Comparison of ENCODE assay signal across 10 mouse cellular contexts in genomic region chr3:146900094-146900493, GRCm38 (mm10). TPM values are rescaled to one million over a fixed set of nuclear protein-coding genes. Genes with fewer than 3 reads are reported as not detected.
A peak's percentile ranks its signal among the peaks of the same experiment; 100 is the strongest.
DNase-seq lines count a peak whose midpoint lies in the region; ATAC-seq and TF ChIP-seq lines count a peak whose summit lies in the region.
"Had no signal": no experiment of that assay in that cellular context is flagged by ENCODE, and none has a peak within 500 bp of the region (broad histone marks: within the 10 kb centered on the region; RNA-seq: fewer than 3 reads in every experiment).

No protein-coding gene starts in this region.

- WGBS in liver, adult 2 months = 84% methylated on average over 3 of the region's 3 CpGs
- 66% methylated on average over 3 of the region's 3 CpGs for WGBS in liver, embryonic 12.5 days (ENCODE audit: insufficient replicate concordance)
- 66% methylated on average over 3 of the region's 3 CpGs for WGBS in liver, embryonic 14.5 days (ENCODE audit: insufficient replicate concordance)

- no peak overlapping the region for H3K27ac ChIP-seq in gastrocnemius, adult 2 months
- H3K27ac ChIP-seq in liver, adult 2 months (replicated peaks; ENCODE audit: insufficient read depth, low read depth, low read length) = no peak overlapping the region
- no peak overlapping the region for H3K27ac ChIP-seq in liver, embryonic 12.5 days
- H3K27ac ChIP-seq in ES-Bruce4 (ENCODE audit: insufficient read depth, low read length) = no peak overlapping the region
- no peak overlapping the region for H3K27ac ChIP-seq in liver, embryonic 14.5 days
- H3K27ac ChIP-seq: limb, embryonic 15.5 days had no signal

- H3K79me2 ChIP-seq in liver, adult 2 months (ENCODE audit: control insufficient read depth, insufficient read depth, low read length) = no peaks in the 10 kb centered on the region

- peak; percentile 28 for DNase-seq in gastrocnemius, adult 2 months
- DNase-seq in gastrocnemius, adult 18-20 months (ENCODE audit: low spot score) = no peak
- DNase-seq in liver, adult 2 months (ENCODE audit: extremely low read depth, low read depth, low spot score) = no peak
- no peak for DNase-seq in liver, embryonic 14.5 days (ENCODE audit: low read depth in 3 of 3, low spot score in 3 of 3)
- no peak for DNase-seq in c-Kit-positive CD71-positive TER-119-positive erythroid progenitor cells, embryonic 14.5 days (ENCODE audit: low spot score)
- DNase-seq: gastrocnemius, postnatal 14 days had no signal

- H3K36me3 ChIP-seq in liver, adult 2 months (ENCODE audit: control insufficient read depth, insufficient read depth, low read length) = no peaks in the 10 kb centered on the region
- H3K36me3 ChIP-seq in liver, embryonic 12.5 days = no peaks in the 10 kb centered on the region
- H3K36me3 ChIP-seq in ES-Bruce4 (ENCODE audit: control insufficient read depth, insufficient read depth, low read length, poor library complexity, severe bottlenecking) = no peaks in the 10 kb centered on the region
- H3K36me3 ChIP-seq in liver, embryonic 14.5 days (replicated peaks; ENCODE audit: control insufficient read depth, insufficient read depth, low read depth) = no peaks in the 10 kb centered on the region
- H3K36me3 ChIP-seq: limb, embryonic 15.5 days had no signal

- no peak overlapping the region for H3K4me3 ChIP-seq in gastrocnemius, adult 2 months
- H3K4me3 ChIP-seq in liver, adult 2 months (ENCODE audit: insufficient read depth, low read depth, low read length) = no peak overlapping the region
- H3K4me3 ChIP-seq in liver, embryonic 12.5 days = no peak overlapping the region
- no peak overlapping the region for H3K4me3 ChIP-seq in ES-Bruce4 (ENCODE audit: low read depth, low read length)
- no peak overlapping the region for H3K4me3 ChIP-seq in liver, embryonic 14.5 days (ENCODE audit: insufficient read depth in 1 of 2, low read depth in 2 of 2, low read length in 2 of 2)
- H3K4me3 ChIP-seq: limb, embryonic 15.5 days had no signal

- no peak for ATAC-seq in liver, embryonic 12.5 days
- ATAC-seq in liver, embryonic 14.5 days (ENCODE audit: insufficient read depth) = no peak
- no peak for ATAC-seq in granulocyte monocyte progenitor cell, adult 5-6 weeks (replicated peaks; ENCODE audit: poor library complexity, severe bottlenecking)

- H3K4me2 ChIP-seq in liver, embryonic 12.5 days = no peak overlapping the region
- H3K4me2 ChIP-seq in liver, embryonic 14.5 days (ENCODE audit: low read depth) = no peak overlapping the region
- H3K4me2 ChIP-seq: limb, embryonic 15.5 days had no signal

- no peak for TF ChIP-seq EP300 in ES-Bruce4 (IDR thresholded peaks at IDR 0.05; ENCODE audit: insufficient read depth, low read depth, low read length)
- no peak for TF ChIP-seq EP300 in liver, embryonic 14.5 days (IDR thresholded peaks at IDR 0.05; ENCODE audit: low read depth)

- intact Hi-C loops in gastrocnemius, adult 2 months (cut with DNase I) = no loop called here

- H3K4me1 ChIP-seq in liver, adult 2 months (ENCODE audit: control insufficient read depth, insufficient read depth, low read length) = no peaks in the 10 kb centered on the region
- no peaks in the 10 kb centered on the region for H3K4me1 ChIP-seq in liver, embryonic 12.5 days
- H3K4me1 ChIP-seq in ES-Bruce4 (ENCODE audit: control insufficient read depth, insufficient read depth, low read length) = no peaks in the 10 kb centered on the region
- H3K4me1 ChIP-seq in liver, embryonic 14.5 days (replicated peaks; ENCODE audit: control insufficient read depth in 2 of 2, insufficient read depth in 2 of 2, low read length in 1 of 2) = no peaks in the 10 kb centered on the region
- H3K4me1 ChIP-seq: limb, embryonic 15.5 days had no signal

- H3K9ac ChIP-seq in liver, adult 2 months (ENCODE audit: low read depth, low read length) = no peak overlapping the region
- H3K9ac ChIP-seq in liver, embryonic 12.5 days = no peak overlapping the region
- no peak overlapping the region for H3K9ac ChIP-seq in ES-Bruce4 (ENCODE audit: low read depth, poor library complexity, severe bottlenecking)
- H3K9ac ChIP-seq in liver, embryonic 14.5 days (replicated peaks) = no peak overlapping the region
- H3K9ac ChIP-seq: limb, embryonic 15.5 days had no signal

- TF ChIP-seq CTCF in gastrocnemius, adult 2 months (IDR thresholded peaks at IDR 0.05) = peak; percentile 60
- peak; percentile 26; the same call in 1 of the 2 replicates for TF ChIP-seq CTCF in liver, adult 2 months (IDR thresholded peaks at IDR 0.05; ENCODE audit: low read depth, low read length)
- peak; percentile 53 for TF ChIP-seq CTCF in ES-Bruce4 (IDR thresholded peaks at IDR 0.05; ENCODE audit: low read depth, low read length)
- TF ChIP-seq CTCF in liver, embryonic 14.5 days (IDR thresholded peaks at IDR 0.05; ENCODE audit: low read depth) = peak; percentile 23; the same call in 1 of the 2 replicates

- no peaks in the 10 kb centered on the region for H3K9me3 ChIP-seq in liver, embryonic 12.5 days (replicated peaks)
- H3K9me3 ChIP-seq in ES-Bruce4 (replicated peaks; ENCODE audit: control insufficient read depth, insufficient read depth, low read length, poor library complexity, severe bottlenecking) = no peaks in the 10 kb centered on the region; the same call in 1 of the 2 replicates
- H3K9me3 ChIP-seq in liver, embryonic 14.5 days (ENCODE audit: control insufficient read depth, low read length) = no peaks in the 10 kb centered on the region
- H3K9me3 ChIP-seq: limb, embryonic 15.5 days had no signal

- no peaks in the 10 kb centered on the region for H3K27me3 ChIP-seq in liver, adult 2 months (ENCODE audit: control insufficient read depth, insufficient read depth, low read length)
- no peaks in the 10 kb centered on the region for H3K27me3 ChIP-seq in liver, embryonic 12.5 days (replicated peaks)
- H3K27me3 ChIP-seq in ES-Bruce4 (ENCODE audit: control insufficient read depth, insufficient read depth, low read length, poor library complexity, severe bottlenecking) = no peaks in the 10 kb centered on the region
- H3K27me3 ChIP-seq in liver, embryonic 14.5 days (ENCODE audit: control insufficient read depth, insufficient read depth, low read length) = no peaks in the 10 kb centered on the region
- H3K27me3 ChIP-seq: limb, embryonic 15.5 days had no signal

- TF ChIP-seq POLR2A in liver, adult 2 months (IDR thresholded peaks at IDR 0.05; ENCODE audit: extremely low read depth, insufficient read depth, low read length) = no peak
- TF ChIP-seq POLR2A in ES-Bruce4 (IDR thresholded peaks at IDR 0.05; ENCODE audit: insufficient read depth, low read length) = no peak

RNA-seq across cellular contexts. Expression of gene Ttll7, which starts 47.9 kb away (rescaled TPM):
- total RNA-seq in gastrocnemius, adult 2 months (2021) = 100 to 1,000 TPM in 1 of 2 experiments, 10 to 100 TPM in 1; 63.7 to 165 TPM
- 100 to 1,000 TPM in 1 of 2 experiments, 10 to 100 TPM in 1; 96.7 to 130 TPM for total RNA-seq in gastrocnemius, adult 18-20 months (2021)
- 1.7 and 1.8 TPM in 2 replicates for total RNA-seq in liver, adult 2 months (2014; rRNA removed)
- polyA plus RNA-seq in liver, adult 2 months (2012; rRNA removed) = 0.12 and 0.21 TPM in 2 replicates
- polyA plus RNA-seq in liver, embryonic 12.5 days (2016; fragmentation: Nextera tagmentation; extraction: Ambion mirVana) = 0.51 and 0.53 TPM in 2 replicates
- 0.37 and 1.5 TPM in 2 replicates for polyA plus RNA-seq in ES-Bruce4 (2011; ENCODE audit: insufficient read depth, insufficient read length, low read depth, missing spikeins)
- polyA plus RNA-seq in liver, embryonic 14.5 days (2012; rRNA removed) = 0.23 and 0.34 TPM in 2 replicates
- 0.47 and 0.48 TPM in 2 replicates for polyA plus RNA-seq in liver, embryonic 14.5 days (2014; fragmentation: Nextera tagmentation; extraction: Ambion mirVana)
- not detected in 2 replicates for total RNA-seq in granulocyte monocyte progenitor cell, adult 5-6 weeks (2014; fragmentation: Nextera tagmentation)
- 0.21 TPM in 1 of 2 replicates, not detected in the other for total RNA-seq in granulocyte monocyte progenitor cell, adult 5-6 weeks (2017)

Comparison
In these comparisons a context has a peak if more than half of its experiments do, and no peak if none do; other contexts are left out.
1. RNA of gene Ttll7, which starts 47.9 kb away (total RNA-seq): 63.7 to 165 TPM in gastrocnemius, adult 2 months and 96.7 to 130 TPM in gastrocnemius, adult 18-20 months; 1.7 to 1.8 TPM in liver, adult 2 months and 0.21 TPM in granulocyte monocyte progenitor cell, adult 5-6 weeks; every median in the first group is over 10 times any median in the second.
2. Peak in every context shown above with its lines, with median percentiles within 50 percentile points of each other: CTCF ChIP-seq.